Mouse (Mus musculus) spleen, adult 2 months (tissue): ENCODE data around the gene Klhdc7a.

Experiments used
- CTCF ChIP-seq: fragments of 200-500 bp; IDR thresholded peaks from 2 replicates; pipeline ENCODE4 v1.5.1; 2011; ENCODE audit warnings: mild to moderate bottlenecking, inconsistent platforms; ENCODE audit not compliant: insufficient read depth, insufficient read length, insufficient replicate concordance; ENCODE audit errors: extremely low read depth
- POLR2A ChIP-seq: fragments of 200-500 bp; IDR thresholded peaks from 2 replicates; pipeline ENCODE4 v1.6.1; 2011; ENCODE audit warnings: low read depth, low read length, inconsistent platforms

DNA sequence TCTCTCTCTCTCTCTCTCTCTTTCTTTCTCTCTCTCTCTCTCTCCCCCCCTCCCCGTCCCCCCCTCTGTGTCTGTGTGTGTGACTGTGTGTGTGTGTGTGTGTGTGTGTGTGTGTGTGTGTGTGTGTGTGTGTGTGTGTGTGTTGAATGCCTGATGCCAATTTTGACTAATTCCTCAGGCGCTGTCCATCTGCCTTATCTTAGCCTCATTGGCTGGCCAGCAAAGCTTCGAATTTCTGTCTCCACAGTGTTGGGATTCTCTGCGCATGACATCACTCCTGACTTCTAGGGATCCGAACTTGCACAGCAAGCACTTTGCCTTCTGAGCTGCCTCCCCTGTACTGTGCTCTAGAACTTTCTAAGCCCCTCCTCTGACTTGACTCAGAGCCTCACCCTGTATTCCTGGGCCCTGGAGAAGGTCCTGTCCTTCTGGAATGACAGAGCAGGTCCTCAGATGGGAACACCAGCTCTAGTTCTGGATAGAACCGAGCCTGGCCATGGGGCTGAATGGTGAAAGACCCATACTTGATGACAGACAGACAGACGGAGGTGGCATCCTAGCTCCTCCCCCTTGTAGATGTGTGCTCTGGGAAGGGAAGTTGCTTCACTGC lies 16.8 kb downstream of the Klhdc7a start:
- TF ChIP-seq CTCF = no peak
- TF ChIP-seq POLR2A = no peak
